Mouse (Mus musculus) bone marrow macrophage, adult 2 months (primary cell): ENCODE measurements around the gene Cbx7.

Experiments used
- CTCF ChIP-seq: IDR thresholded peaks from 2 replicates; pipeline ENCODE4 v1.5.1; 2012; ENCODE audit warnings: low read depth, mild to moderate bottlenecking, low read length, moderate library complexity
- POLR2A ChIP-seq: IDR thresholded peaks from 2 replicates; pipeline ENCODE4 v1.6.1; 2012; ENCODE audit warnings: mild to moderate bottlenecking, low read depth, low read length, borderline replicate concordance

GRCm38 (mm10) chr15:79928736-79929135, 42.2 kb downstream of the Cbx7 start:
- no peak for TF ChIP-seq CTCF
- no peak for TF ChIP-seq POLR2A
